Mouse (Mus musculus): ENCODE results near the gene Stat6. TPM values are rescaled to one million over a fixed set of nuclear protein-coding genes. Genes with fewer than 3 reads are reported as not detected.

Gene Stat6
- polyA plus RNA-seq, 1 experiment = 12.6 TPM

GRCm38 (mm10) chr10:127704293-127704692, 61.5 kb downstream of the Stat6 start:
- Histone ChIP-seq H3K27ac (ENCODE audit: insufficient read depth, low read length) (no peak overlapping the region), H3K4me3 (ENCODE audit: insufficient read depth, low read length) (no peak overlapping the region), H3K4me1 (ENCODE audit: control insufficient read depth, insufficient read depth, low read length) (no peaks in the 10 kb centered on the region)
- TF ChIP-seq CTCF (IDR thresholded peaks at IDR 0.05; ENCODE audit: extremely low read depth, insufficient read depth, low read length) (no peak), POLR2A (IDR thresholded peaks at IDR 0.05; ENCODE audit: extremely low read depth, insufficient read depth, low read length) (no peak)

- TF ChIP-seq POLR2A (IDR thresholded peaks at IDR 0.05; ENCODE audit: extremely low read depth, insufficient read depth, low read length) = no peak
- TF ChIP-seq CTCF (IDR thresholded peaks at IDR 0.05; ENCODE audit: extremely low read depth, insufficient read depth, low read length) = no peak
- H3K4me1 ChIP-seq (ENCODE audit: control insufficient read depth, insufficient read depth, low read length) = no peaks in the 10 kb centered on the region
- no peak within 1 kb of the TSS for H3K4me3 ChIP-seq (ENCODE audit: insufficient read depth, low read length)
- no peak within 1 kb of the TSS for H3K27ac ChIP-seq (ENCODE audit: insufficient read depth, low read length)
These were observed 62.0 kb downstream of the Stat6 start, which contains the start of gene Myo1a for GRCm38 (mm10) chr10:127704766-127705220. Myo1a (plus strand) TSS chr10:127705170.

- Histone ChIP-seq H3K4me1 (ENCODE audit: control insufficient read depth, insufficient read depth, low read length) (no peaks in the 10 kb centered on the region), H3K4me3 (ENCODE audit: insufficient read depth, low read length) (no peak overlapping the region), H3K27ac (ENCODE audit: insufficient read depth, low read length) (no peak overlapping the region)
- TF ChIP-seq CTCF (IDR thresholded peaks at IDR 0.05; ENCODE audit: extremely low read depth, insufficient read depth, low read length) = no peak
- TF ChIP-seq POLR2A (IDR thresholded peaks at IDR 0.05; ENCODE audit: extremely low read depth, insufficient read depth, low read length) = no peak
These were observed 63.0 kb downstream of the Stat6 start for GRCm38 (mm10) chr10:127705783-127706182.

- no peak overlapping the region for H3K27ac ChIP-seq (ENCODE audit: insufficient read depth, low read length)
- no peaks in the 10 kb centered on the region for H3K4me1 ChIP-seq (ENCODE audit: control insufficient read depth, insufficient read depth, low read length)
- H3K4me3 ChIP-seq (ENCODE audit: insufficient read depth, low read length) = no peak overlapping the region
- TF ChIP-seq CTCF (IDR thresholded peaks at IDR 0.05; ENCODE audit: extremely low read depth, insufficient read depth, low read length) = no peak
- no peak for TF ChIP-seq POLR2A (IDR thresholded peaks at IDR 0.05; ENCODE audit: extremely low read depth, insufficient read depth, low read length)
These were observed 64.9 kb downstream of the Stat6 start for GRCm38 (mm10) chr10:127707721-127708120.

GRCm38 (mm10) chr10:127708850-127709370, 66.1 kb downstream of the Stat6 start:
- no peak overlapping the region for H3K4me3 ChIP-seq (ENCODE audit: insufficient read depth, low read length)
- H3K4me1 ChIP-seq (ENCODE audit: control insufficient read depth, insufficient read depth, low read length) = no peaks in the 10 kb centered on the region
- TF ChIP-seq POLR2A (IDR thresholded peaks at IDR 0.05; ENCODE audit: extremely low read depth, insufficient read depth, low read length) (no peak), CTCF (IDR thresholded peaks at IDR 0.05; ENCODE audit: extremely low read depth, insufficient read depth, low read length) (no peak)
- H3K27ac ChIP-seq (ENCODE audit: insufficient read depth, low read length) = no peak overlapping the region

GRCm38 (mm10) chr10:127710331-127710730, 67.5 kb downstream of the Stat6 start:
- TF ChIP-seq CTCF (IDR thresholded peaks at IDR 0.05; ENCODE audit: extremely low read depth, insufficient read depth, low read length) = no peak
- TF ChIP-seq POLR2A (IDR thresholded peaks at IDR 0.05; ENCODE audit: extremely low read depth, insufficient read depth, low read length) = no peak
- no peak overlapping the region for H3K27ac ChIP-seq (ENCODE audit: insufficient read depth, low read length)
- no peak overlapping the region for H3K4me3 ChIP-seq (ENCODE audit: insufficient read depth, low read length)
- no peaks in the 10 kb centered on the region for H3K4me1 ChIP-seq (ENCODE audit: control insufficient read depth, insufficient read depth, low read length)

Other genes with a start within 250 kb of the Stat6 start
- 9.5 and 10.6 TPM in 2 replicates for gene Stac3, start 141.3 kb upstream of the Stat6 start, polyA plus RNA-seq (2012; rRNA removed)
- 10.0 and 10.6 TPM in 2 replicates for gene Ndufa4l2, start 128.0 kb upstream of the Stat6 start, polyA plus RNA-seq (2012; rRNA removed)
- gene Shmt2, start 120.5 kb upstream of the Stat6 start, polyA plus RNA-seq (2012; rRNA removed) = 38.6 and 39.7 TPM in 2 replicates
- gene Nxph4, start 108.4 kb upstream of the Stat6 start, polyA plus RNA-seq (2012; rRNA removed) = 3.0 and 3.8 TPM in 2 replicates
- gene Lrp1, start 21.8 kb upstream of the Stat6 start, polyA plus RNA-seq (2012; rRNA removed) = 294 and 309 TPM in 2 replicates
- gene Nemp1, start 23.9 kb downstream of the Stat6 start, polyA plus RNA-seq (2012; rRNA removed) = 3.8 TPM in 2 replicates
- 35.3 and 40.3 TPM in 2 replicates for gene Nab2, start 25.6 kb downstream of the Stat6 start, polyA plus RNA-seq (2012; rRNA removed)
- 1.3 and 1.7 TPM in 2 replicates for gene Myo1a, start 62.2 kb downstream of the Stat6 start, polyA plus RNA-seq (2012; rRNA removed)
- gene Tac2, start 81.5 kb downstream of the Stat6 start, polyA plus RNA-seq (2012; rRNA removed) = 25.9 and 31.9 TPM in 2 replicates
- 5.0 and 5.4 TPM in 2 replicates for gene Zbtb39, start 96.6 kb downstream of the Stat6 start, polyA plus RNA-seq (2012; rRNA removed)
- gene Gpr182, start 108.7 kb downstream of the Stat6 start, polyA plus RNA-seq (2012; rRNA removed) = 1.3 and 1.4 TPM in 2 replicates
- 0.15 and 0.25 TPM in 2 replicates for gene Rdh1, start 116.7 kb downstream of the Stat6 start, polyA plus RNA-seq (2012; rRNA removed)
- 1.2 TPM in 1 of 2 replicates, not detected in the other for gene Rdh16f1, start 116.8 kb downstream of the Stat6 start, polyA plus RNA-seq (2012; rRNA removed)
- gene Rdh9, start 133.4 kb downstream of the Stat6 start, polyA plus RNA-seq (2012; rRNA removed) = 0.13 and 1.4 TPM in 2 replicates
- 0.21 and 0.38 TPM in 2 replicates for gene Rdh16, start 158.2 kb downstream of the Stat6 start, polyA plus RNA-seq (2012; rRNA removed)
- not detected in 2 replicates for gene Rdh19, start 206.9 kb downstream of the Stat6 start, polyA plus RNA-seq (2012; rRNA removed)
- not detected in 2 replicates for gene Rdh16f2, start 223.5 kb downstream of the Stat6 start, polyA plus RNA-seq (2012; rRNA removed)
- gene Rdh7, start 245.8 kb downstream of the Stat6 start, polyA plus RNA-seq (2012; rRNA removed) = not detected in 2 replicates